Mouse (Mus musculus) layer of hippocampus, adult 18-20 months (tissue): ENCODE data around the gene Cdc42ep4. TPM values are rescaled to one million over a fixed set of nuclear protein-coding genes. Genes with fewer than 3 reads are reported as not detected.

Source experiments
- DNase-seq, 2 experiments: peaks; one replicate each; pipeline ENCODE4 v3.0.0; 2022; ENCODE audit warnings: low spot score in 2 of 2
- long read RNA-seq: library from polyadenylated mRNA; stranded (forward); transcript quantifications from one replicate; pipeline ENCODE4 v2.0.0, GENCODE M21; 2021
- total RNA-seq, 2 experiments: library from RNA; stranded (reverse); gene quantifications; 2 replicates each; pipeline ENCODE4 v1.2.3; 2021

Gene Cdc42ep4
- total RNA-seq = 10 to 100 TPM; 32.4 to 32.7 TPM
- long read RNA-seq, transcript Cdc42ep4-201 (2 exons, 3,008 nt) = major isoform, 33 of 47 reads
- long read RNA-seq, transcript Cdc42ep4-202 (2 exons, 3,405 nt) = minor isoform, 6 of 47 reads
- long read RNA-seq, partial matches to known transcripts = 0 of 47 reads
- long read RNA-seq, other reads (novel, unspliced or antisense) = 7 of 47 reads

DNA sequence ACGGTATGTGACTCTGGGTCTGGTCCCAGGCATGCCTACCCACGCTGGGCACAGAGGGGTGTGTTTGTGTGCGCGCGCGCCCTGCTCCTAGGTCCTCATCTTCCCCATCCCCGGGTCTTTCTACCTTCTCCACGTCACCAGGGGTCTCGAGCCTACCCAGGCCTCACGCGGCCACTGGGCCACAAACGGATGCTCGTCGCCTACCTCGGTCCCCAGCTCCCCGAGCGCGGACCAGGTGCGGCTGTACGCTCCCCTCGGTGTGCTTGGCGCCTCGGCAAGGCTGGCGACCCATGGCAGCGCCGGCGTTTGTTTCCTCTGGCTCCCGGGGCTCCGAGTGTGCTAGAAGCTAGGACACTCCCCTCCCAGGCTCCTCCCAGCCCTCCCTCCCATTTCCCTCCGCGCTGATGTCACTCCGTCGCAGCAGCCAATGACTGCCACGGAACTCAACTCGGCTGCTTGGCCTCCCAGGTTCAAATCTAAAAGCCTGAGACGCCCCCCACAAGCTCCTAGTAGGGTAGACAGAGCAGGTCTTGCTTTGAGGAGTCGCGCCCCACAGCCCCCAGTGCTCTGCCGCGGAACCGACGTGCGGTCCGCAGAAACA, at the start of gene Cdc42ep4:
Gene Cdc42ep4 (minus strand): TSS at position 398 of the 601 bp plus-strand sequence.
- DNase-seq = peak; percentile 56 to 85

GRCm38 (mm10) chr11:113800026-113800425, 48.3 kb upstream of the Cdc42ep4 start:
- no peak for DNase-seq

- no peak for DNase-seq
These were observed 47.4 kb upstream of the Cdc42ep4 start for GRCm38 (mm10) chr11:113799041-113799447.

DNA sequence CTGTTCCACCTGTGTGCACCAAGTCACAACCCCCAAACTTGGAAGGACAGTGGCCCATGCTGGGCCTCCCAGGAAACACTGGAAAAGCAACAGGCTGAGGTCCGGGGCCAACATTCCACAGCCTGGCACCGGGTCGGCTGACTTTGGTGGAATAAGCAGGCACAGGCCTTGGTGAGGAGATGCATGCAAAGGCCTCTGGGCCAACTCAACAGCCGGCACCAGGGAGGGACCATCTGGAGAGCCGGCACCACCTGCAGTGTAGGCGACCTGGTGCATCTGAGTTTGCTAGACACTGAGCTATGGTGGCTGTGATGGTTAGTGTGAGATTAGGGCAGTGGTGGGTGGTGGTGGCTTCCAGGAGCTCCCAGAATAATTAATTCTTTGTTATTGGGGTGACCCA, 46.3 kb upstream of the Cdc42ep4 start:
- DNase-seq = peak; percentile 86 to 93

GRCm38 (mm10) chr11:113797014-113797983, 45.6 kb upstream of the Cdc42ep4 start:
- no peak for DNase-seq

DNA sequence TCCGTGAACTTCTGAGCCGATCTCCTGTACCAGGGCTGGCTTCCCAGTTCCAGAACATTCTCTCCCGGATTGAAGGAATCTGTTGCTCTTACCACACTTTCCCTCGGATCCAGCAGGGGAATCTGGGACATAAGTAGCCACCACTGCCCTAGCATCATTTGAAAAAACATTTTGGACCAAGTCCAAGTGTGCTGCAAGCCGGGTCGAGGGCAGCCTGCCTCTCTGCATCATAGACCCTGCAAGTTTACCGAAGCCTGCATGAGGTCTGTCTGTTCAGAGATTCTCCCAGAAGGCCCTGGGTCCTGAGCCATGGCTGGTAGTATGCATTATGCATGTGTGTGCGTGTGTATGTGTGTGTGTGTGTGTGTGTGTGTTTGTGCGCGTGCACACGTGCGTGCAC, 44.2 kb upstream of the Cdc42ep4 start:
- DNase-seq = no peak

DNA sequence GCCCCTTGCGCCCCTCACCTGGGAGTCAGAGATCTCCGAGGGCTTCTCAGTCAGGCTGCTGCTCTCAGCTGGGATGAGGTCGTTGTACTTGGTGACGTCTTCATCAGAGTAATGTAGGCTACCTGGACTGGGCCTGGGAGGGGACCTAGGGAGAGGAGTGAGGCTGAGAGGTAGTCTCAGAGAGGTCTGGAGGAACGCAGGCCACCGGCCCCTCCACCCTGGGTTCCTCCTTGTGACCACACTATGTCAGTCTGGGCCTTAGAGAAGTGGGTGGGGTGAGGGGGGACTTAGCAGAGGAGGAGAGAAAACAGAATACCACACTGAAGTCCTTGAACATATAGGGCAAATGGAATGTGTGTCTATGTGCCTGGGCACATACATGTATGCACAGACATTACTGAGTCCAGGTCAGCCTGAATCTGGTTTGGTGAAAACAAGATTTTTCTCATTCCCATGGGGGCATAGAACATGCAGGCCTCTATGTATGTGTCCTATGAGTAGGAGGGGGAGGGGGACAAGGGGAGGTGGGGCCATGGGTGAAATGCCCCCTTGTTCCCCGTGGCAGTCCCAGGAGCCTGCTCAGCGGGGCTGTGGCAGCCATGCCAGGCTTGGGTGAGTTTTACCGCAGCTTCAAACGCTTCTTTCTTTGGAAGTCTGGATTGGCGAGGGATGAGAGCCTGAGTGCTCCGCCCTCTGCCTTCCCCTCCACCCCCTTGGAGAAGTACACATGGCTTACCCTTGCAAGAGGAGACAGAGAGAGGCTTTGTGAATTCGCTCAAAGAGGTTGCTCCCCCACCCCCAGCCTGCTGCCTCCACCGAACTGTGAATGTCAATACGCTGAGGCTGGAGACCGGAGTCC, 39.9 kb upstream of the Cdc42ep4 start:
- peak; percentile 32 to 65 for DNase-seq

DNA sequence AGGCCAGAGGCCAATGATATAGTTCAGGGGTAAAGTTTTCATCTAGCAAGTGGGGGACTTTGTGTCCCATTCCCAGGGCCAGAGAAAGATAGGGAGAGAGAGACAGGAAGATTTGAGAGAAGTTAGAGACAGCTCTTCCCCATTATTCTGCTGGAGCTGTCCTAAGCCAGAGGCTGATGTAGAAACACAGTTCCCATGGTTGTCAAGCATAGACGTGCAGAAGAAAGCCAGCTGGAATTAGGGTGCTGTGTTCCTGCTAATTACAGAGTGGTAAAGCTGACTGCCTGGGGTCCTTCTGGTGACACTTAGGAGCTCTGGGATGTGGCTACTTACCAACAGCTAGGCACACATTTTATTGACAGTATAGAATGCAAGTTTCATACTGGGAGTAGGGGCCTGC, 37.4 kb upstream of the Cdc42ep4 start:
- no peak for DNase-seq

- no peak for DNase-seq
These were observed 36.6 kb upstream of the Cdc42ep4 start for GRCm38 (mm10) chr11:113788183-113788789.

GRCm38 (mm10) chr11:113787432-113788182, 35.9 kb upstream of the Cdc42ep4 start:
- no peak for DNase-seq

- no peak for DNase-seq
These were observed 35.3 kb upstream of the Cdc42ep4 start for GRCm38 (mm10) chr11:113787009-113787408.

GRCm38 (mm10) chr11:113786395-113786794, 34.7 kb upstream of the Cdc42ep4 start:
- DNase-seq = no peak

- peak; percentile 39 to 71 for DNase-seq
These were observed 33.9 kb upstream of the Cdc42ep4 start for GRCm38 (mm10) chr11:113785406-113786171.

- DNase-seq = no peak
These were observed 33.1 kb upstream of the Cdc42ep4 start for GRCm38 (mm10) chr11:113784656-113785396.

- DNase-seq = no peak
These were observed 30.8 kb upstream of the Cdc42ep4 start for GRCm38 (mm10) chr11:113782496-113782895.

GRCm38 (mm10) chr11:113782006-113782405, 30.3 kb upstream of the Cdc42ep4 start:
- no peak for DNase-seq

GRCm38 (mm10) chr11:113779680-113780041, 28.0 kb upstream of the Cdc42ep4 start:
- DNase-seq = no peak
